Mouse (Mus musculus): ENCODE results near the gene Dedd2. TPM values are rescaled to one million over a fixed set of nuclear protein-coding genes. Genes with fewer than 3 reads are reported as not detected.

The Dedd2 gene
- total and polyA plus RNA-seq, 3 experiments: 25.2 to 36.6 TPM; not detected in 1

GRCm38 (mm10) chr7:25227523-25228300 is 7.3 kb upstream of the Dedd2 start:
- no peak overlapping the region for H3K9ac ChIP-seq (ENCODE audit: control insufficient read depth, low read depth, low read length, poor library complexity, severe bottlenecking)
- H3K4me3 ChIP-seq (ENCODE audit: control insufficient read depth in 1 of 2, insufficient read depth in 1 of 2, low read depth in 2 of 2, low read length in 2 of 2): no peak overlapping the region
- no peaks in the 10 kb centered on the region for H3K27me3 ChIP-seq (ENCODE audit: control insufficient read depth in 1 of 2, insufficient read depth in 2 of 2, low read length in 2 of 2)
- no peak for TF ChIP-seq CTCF (IDR thresholded peaks at IDR 0.05 in 2 of 3, conservative IDR thresholded peaks at IDR 0.05 in 1 of 3; ENCODE audit: control insufficient read depth in 1 of 3, insufficient read depth in 1 of 3, low read depth in 2 of 3, low read length in 3 of 3, poor library complexity in 1 of 3, severe bottlenecking in 1 of 3)
- TF ChIP-seq POLR2AphosphoS2 (IDR thresholded peaks at IDR 0.05; ENCODE audit: low read length): 0 out of 2 replicates have a peak, but pooled peaks have one; percentile 31
- peaks cover 0 to 4% of the 10 kb centered on the region in 2 experiments; a peak in 2 of 4 replicates for H3K36me3 ChIP-seq (ENCODE audit: control insufficient read depth in 1 of 2, insufficient read depth in 2 of 2, low read length in 2 of 2)
- DNase-seq (ENCODE audit: low read depth, low spot score): no peak
- H3K27ac ChIP-seq (ENCODE audit: control insufficient read depth, low read depth, low read length): no peak overlapping the region
- H3K79me2 ChIP-seq (ENCODE audit: control insufficient read depth, insufficient read depth, low read length, poor library complexity): peaks cover 2% of the 10 kb centered on the region; the same call in 1 of the 2 replicates
- H3K9me3 ChIP-seq (replicated peaks; ENCODE audit: insufficient read depth, low read length): no peaks in the 10 kb centered on the region
- H3K4me1 ChIP-seq (ENCODE audit: control insufficient read depth in 1 of 2, insufficient read depth in 2 of 2, low read length in 2 of 2): peaks cover 0 to 1% of the 10 kb centered on the region in 2 experiments; a peak in 2 of 4 replicates

GRCm38 (mm10) chr7:25222275-25222967 is 2.0 kb upstream of the Dedd2 start:
- Histone ChIP-seq H3K27me3 (ENCODE audit: control insufficient read depth in 1 of 2, insufficient read depth in 2 of 2, low read length in 2 of 2) (no peaks in the 10 kb centered on the region), H3K9me3 (replicated peaks; ENCODE audit: insufficient read depth, low read length) (no peaks in the 10 kb centered on the region), H3K9ac (ENCODE audit: control insufficient read depth, low read depth, low read length, poor library complexity, severe bottlenecking) (peak overlapping the region; percentile 85), H3K27ac (ENCODE audit: control insufficient read depth, low read depth, low read length) (peak overlapping the region; percentile 67), H3K36me3 (ENCODE audit: control insufficient read depth in 1 of 2, insufficient read depth in 2 of 2, low read length in 2 of 2) (peaks cover 0 to 20% of the 10 kb centered on the region in 2 experiments; a peak in 3 of 4 replicates), H3K4me3 (ENCODE audit: control insufficient read depth in 1 of 2, insufficient read depth in 1 of 2, low read depth in 2 of 2, low read length in 2 of 2) (peak overlapping the region; percentile 87 to 90), H3K79me2 (ENCODE audit: control insufficient read depth, insufficient read depth, low read length, poor library complexity) (peaks cover 37% of the 10 kb centered on the region), H3K4me1 (ENCODE audit: control insufficient read depth in 1 of 2, insufficient read depth in 2 of 2, low read length in 2 of 2) (peaks cover 0 to 19% of the 10 kb centered on the region in 2 experiments; a peak in 3 of 4 replicates)
- TF ChIP-seq ZKSCAN1 (IDR thresholded peaks at IDR 0.05; ENCODE audit: low read depth, low read length) (no peak), GATA1 (IDR thresholded peaks at IDR 0.05; ENCODE audit: low read depth, low read length) (0 out of 2 replicates have a peak, but pooled peaks have one; percentile 21), EP300 (IDR thresholded peaks at IDR 0.05; ENCODE audit: low read depth in 1 of 2, low read length in 2 of 2) (peak in 1 of 2 experiments; percentile 51; a peak in 3 of 4 replicates), UBTF (IDR thresholded peaks at IDR 0.05; ENCODE audit: borderline replicate concordance, insufficient read depth, low read depth, low read length) (no peak)
- DNase-seq (ENCODE audit: low read depth, low spot score): peak; percentile 37

- no peaks in the 10 kb centered on the region for H3K27me3 ChIP-seq (ENCODE audit: control insufficient read depth in 1 of 2, insufficient read depth in 2 of 2, low read length in 2 of 2)
- peaks cover 37% of the 10 kb centered on the region for H3K79me2 ChIP-seq (ENCODE audit: control insufficient read depth, insufficient read depth, low read length, poor library complexity)
- peak within 1 kb of the TSS; percentile 85 for H3K9ac ChIP-seq (ENCODE audit: control insufficient read depth, low read depth, low read length, poor library complexity, severe bottlenecking)
- H3K9me3 ChIP-seq (replicated peaks; ENCODE audit: insufficient read depth, low read length): no peaks in the 10 kb centered on the region
- H3K27ac ChIP-seq (ENCODE audit: control insufficient read depth, low read depth, low read length): peak within 1 kb of the TSS; percentile 95
- H3K4me1 ChIP-seq (ENCODE audit: control insufficient read depth in 1 of 2, insufficient read depth in 2 of 2, low read length in 2 of 2): peaks cover 0 to 19% of the 10 kb centered on the region in 2 experiments; a peak in 3 of 4 replicates
- peak; percentile 98 for DNase-seq (ENCODE audit: low read depth, low spot score)
- H3K4me3 ChIP-seq (ENCODE audit: control insufficient read depth in 1 of 2, insufficient read depth in 1 of 2, low read depth in 2 of 2, low read length in 2 of 2): peak within 1 kb of the TSS; percentile 87 to 90
- H3K36me3 ChIP-seq (ENCODE audit: control insufficient read depth in 1 of 2, insufficient read depth in 2 of 2, low read length in 2 of 2): peaks cover 1 to 21% of the 10 kb centered on the region in 2 experiments; a peak in 2 of 4 replicates
- peak; percentile 81 for TF ChIP-seq NELFE (IDR thresholded peaks at IDR 0.05; ENCODE audit: low read depth, low read length)
- no peak for TF ChIP-seq GABPA (IDR thresholded peaks at IDR 0.05; ENCODE audit: low read depth, low read length)
- TF ChIP-seq ZC3H11A (IDR thresholded peaks at IDR 0.05; ENCODE audit: low read depth, low read length): no peak
- peak; percentile 79 for TF ChIP-seq POLR2AphosphoS2 (IDR thresholded peaks at IDR 0.05; ENCODE audit: low read length)
- TF ChIP-seq MAZ (IDR thresholded peaks at IDR 0.05; ENCODE audit: low read depth, low read length): 0 out of 2 replicates have a peak, but pooled peaks have one; percentile 37
- TF ChIP-seq USF2 (IDR thresholded peaks at IDR 0.05; ENCODE audit: borderline replicate concordance in 1 of 2, insufficient read depth in 1 of 2, low read depth in 1 of 2, low read length in 2 of 2): 0 out of 4 replicates have a peak, but pooled peaks of 1 of the 2 experiments have one; percentile 42
- peak; percentile 65 for TF ChIP-seq ZMIZ1 (IDR thresholded peaks at IDR 0.05; ENCODE audit: low read depth, low read length)
- TF ChIP-seq MXI1 (IDR thresholded peaks at IDR 0.05; ENCODE audit: low read depth, low read length): peak; percentile 31
- 0 out of 2 replicates have a peak, but pooled peaks have one; percentile 13 for TF ChIP-seq SMC3 (IDR thresholded peaks at IDR 0.05; ENCODE audit: low read depth, low read length)
- no peak; the same call in 1 of the 2 replicates for TF ChIP-seq RAD21 (IDR thresholded peaks at IDR 0.05; ENCODE audit: low read depth, low read length)
- TF ChIP-seq CHD2 (IDR thresholded peaks at IDR 0.05; ENCODE audit: low read length): 0 out of 2 replicates have a peak, but pooled peaks have one; percentile 6
- peak; percentile 29; the same call in 1 of the 2 replicates for TF ChIP-seq TCF12 (IDR thresholded peaks at IDR 0.05; ENCODE audit: low read depth, low read length)
- peak in 2 of 3 experiments; percentile 4 to 19; a peak in 2 of 6 replicates for TF ChIP-seq CTCF (IDR thresholded peaks at IDR 0.05 in 2 of 3, conservative IDR thresholded peaks at IDR 0.05 in 1 of 3; ENCODE audit: control insufficient read depth in 1 of 3, insufficient read depth in 1 of 3, low read depth in 2 of 3, low read length in 3 of 3, poor library complexity in 1 of 3, severe bottlenecking in 1 of 3)
- no peak for TF ChIP-seq MYB (IDR thresholded peaks at IDR 0.05; ENCODE audit: low read depth, low read length)
These were observed 878 bp upstream of the Dedd2 start, which contains the start of gene Zfp526 for GRCm38 (mm10) chr7:25221102-25221883. Gene Zfp526 (plus strand): TSS chr7:25221425.
